Mouse (Mus musculus): Measurements from ENCODE around the gene Kcmf1.

GRCm38 (mm10) chr6:72808342-72808741 is 91.4 kb downstream of the Kcmf1 start:
- TF ChIP-seq CTCF (IDR thresholded peaks at IDR 0.05; ENCODE audit: insufficient read depth, low read length) (no peak), POLR2A (IDR thresholded peaks at IDR 0.05; ENCODE audit: borderline replicate concordance, extremely low read depth, low read depth, low read length) (no peak)

Measured in lung, adult 2 months (tissue).